ENCODE assay signal across 25 mouse cellular contexts in the genomic region with DNA sequence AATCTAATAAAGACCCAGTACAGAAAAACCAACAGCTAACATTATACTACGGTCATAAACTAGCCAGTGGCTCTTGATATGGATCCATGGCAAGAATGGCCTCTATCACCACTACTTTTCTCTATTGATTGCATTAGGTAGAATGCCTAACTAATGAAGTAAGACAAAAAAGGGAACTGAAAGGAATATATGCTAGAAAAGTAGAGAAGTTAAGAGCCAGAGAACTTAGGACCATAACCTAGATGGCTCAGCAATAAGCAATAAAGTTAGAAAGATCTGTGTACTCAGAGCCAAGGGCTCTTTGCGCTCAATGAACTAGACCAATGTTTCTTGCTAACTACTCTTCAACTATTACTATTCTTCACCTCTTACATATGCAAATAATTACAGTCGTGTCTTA. TPM values are rescaled to one million over a fixed set of nuclear protein-coding genes. Genes with fewer than 3 reads are reported as not detected.
A peak's percentile ranks its signal among the peaks of the same experiment; 100 is the strongest.
DNase-seq lines count a peak whose midpoint lies in the region; ATAC-seq and TF ChIP-seq lines count a peak whose summit lies in the region.
"Had no signal": no experiment of that assay in that cellular context is flagged by ENCODE, and none has a peak within 500 bp of the region (broad histone marks: within the 10 kb centered on the region; RNA-seq: fewer than 3 reads in every experiment).

No protein-coding gene starts in this region.

- peak; percentile 62 for ATAC-seq in granulocyte monocyte progenitor cell, adult 5-6 weeks (replicated peaks; ENCODE audit: poor library complexity, severe bottlenecking)
- ATAC-seq in intestine, embryonic 16.5 days, result no peak
- ATAC-seq: forebrain, embryonic 13.5 days; forebrain, embryonic 15.5 days; forebrain, postnatal 0 days had no signal

- peak; percentile 87 for TF ChIP-seq EP300 in CH12.LX (IDR thresholded peaks at IDR 0.05; ENCODE audit: low read length)

- no peak for TF ChIP-seq POLR2A in CH12.LX (IDR thresholded peaks at IDR 0.05; ENCODE audit: low read depth, low read length)

- no peaks in the 10 kb centered on the region for H3K27me3 ChIP-seq in CH12.LX (replicated peaks)
- H3K27me3 ChIP-seq in splenic B cell, adult 2 months (ENCODE audit: control insufficient read depth, insufficient read depth, low read length, poor library complexity, severe bottlenecking), result no peaks in the 10 kb centered on the region
- H3K27me3 ChIP-seq in intestine, embryonic 16.5 days (replicated peaks; ENCODE audit: control insufficient read depth, insufficient read depth, low read length), result no peaks in the 10 kb centered on the region
- H3K27me3 ChIP-seq: embryonic facial prominence, embryonic 13.5 days; embryonic facial prominence, embryonic 15.5 days; forebrain, embryonic 13.5 days; forebrain, embryonic 15.5 days had no signal

- DNase-seq in CH12.LX (ENCODE audit: extremely low read depth) (no peak), MEL-GATA-1-ER (ENCODE audit: extremely low read depth, low read depth) (peak; percentile 4)
- peak; percentile 48 for DNase-seq in splenic B cell, adult 2 months (ENCODE audit: low read depth, low spot score)
- no peak for DNase-seq in adrenal gland, adult 18-20 months (ENCODE audit: low spot score in 2 of 2)
- no peak for DNase-seq in cerebellum, adult 9-11 months
- DNase-seq in layer of hippocampus, adult 2 months (ENCODE audit: low spot score in 2 of 2), result no peak
- DNase-seq: adrenal gland, adult 2 months; adrenal gland, postnatal 10 days; adrenal gland, postnatal 25 days; B cell, adult 2 months; cerebellum, adult 11 months; cerebellum, adult 18-20 months; cerebellum, adult 8-10 months; cerebellum, postnatal 10 days; cerebellum, postnatal 25 days; embryo, embryonic 11 days; forebrain, postnatal 0 days had no signal

- H3K79me2 ChIP-seq in CH12.LX (replicated peaks; ENCODE audit: control insufficient read depth, extremely low read depth, insufficient read depth, poor library complexity, severe bottlenecking), result peaks cover 5% of the 10 kb centered on the region

- dilution Hi-C loops in CH12.LX (cut with MboI; ENCODE audit: extremely low pct_ligation_motif_present, extremely low pct_unique_long_range_greater_than_20kb, low sequenced_read_pairs), result no loop called here

- H3K27ac ChIP-seq in CH12.LX (ENCODE audit: insufficient read depth, low read depth), result no peak overlapping the region
- no peak overlapping the region for H3K27ac ChIP-seq in intestine, embryonic 16.5 days (ENCODE audit: low read length)
- H3K27ac ChIP-seq in layer of hippocampus, adult 2 months, result no peak overlapping the region
- H3K27ac ChIP-seq: embryonic facial prominence, embryonic 13.5 days; embryonic facial prominence, embryonic 15.5 days; forebrain, embryonic 10.5 days; forebrain, embryonic 13.5 days; forebrain, embryonic 15.5 days had no signal

- H3K4me1 ChIP-seq in CH12.LX (ENCODE audit: control insufficient read depth in 1 of 2, insufficient read depth in 2 of 2), result peaks cover 9 to 65% of the 10 kb centered on the region in 2 experiments
- 0 out of 2 replicates have a peak, but pooled peaks cover 3% of the 10 kb centered on the region for H3K4me1 ChIP-seq in intestine, embryonic 16.5 days (ENCODE audit: control insufficient read depth, insufficient read depth, low read length)
- H3K4me1 ChIP-seq: embryonic facial prominence, embryonic 13.5 days; embryonic facial prominence, embryonic 15.5 days; forebrain, embryonic 13.5 days; forebrain, embryonic 15.5 days had no signal

- no peak overlapping the region for H3K4me3 ChIP-seq in CH12.LX (replicated peaks in 1 of 3; ENCODE audit: low read depth in 2 of 3, low read length in 2 of 3, poor library complexity in 1 of 3)
- H3K4me3 ChIP-seq in intestine, embryonic 16.5 days (ENCODE audit: low read length), result no peak overlapping the region
- no peak overlapping the region for H3K4me3 ChIP-seq in layer of hippocampus, adult 2 months
- H3K4me3 ChIP-seq: embryonic facial prominence, embryonic 13.5 days; embryonic facial prominence, embryonic 15.5 days; erythroblast, embryonic 14.5 days; forebrain, embryonic 10.5 days; forebrain, embryonic 13.5 days; forebrain, embryonic 15.5 days had no signal

- H3K36me3 ChIP-seq in CH12.LX (replicated peaks in 1 of 2; ENCODE audit: control insufficient read depth in 1 of 2, insufficient read depth in 1 of 2, low read length in 1 of 2), result peaks cover 0 to 33% of the 10 kb centered on the region in 2 experiments
- H3K36me3 ChIP-seq in splenic B cell, adult 2 months (ENCODE audit: control insufficient read depth, insufficient read depth, low read length, poor library complexity, severe bottlenecking), result peaks cover 4% of the 10 kb centered on the region; the same call in 1 of the 2 replicates
- no peaks in the 10 kb centered on the region for H3K36me3 ChIP-seq in intestine, embryonic 16.5 days (ENCODE audit: control insufficient read depth, insufficient read depth, low read length)
- H3K36me3 ChIP-seq: embryonic facial prominence, embryonic 13.5 days; embryonic facial prominence, embryonic 15.5 days; forebrain, embryonic 10.5 days; forebrain, embryonic 15.5 days had no signal

- no peak for TF ChIP-seq CTCF in CH12.LX (conservative IDR thresholded peaks at IDR 0.05 in 1 of 2, IDR thresholded peaks at IDR 0.05 in 1 of 2; ENCODE audit: low read depth in 2 of 2, low read length in 2 of 2)
- TF ChIP-seq CTCF in layer of hippocampus, adult 2 months (conservative IDR thresholded peaks at IDR 0.05), result no peak

- in situ Hi-C loops in CH12.LX (cut with MboI; ENCODE audit: low pct_ligation_motif_present, low pct_unique_long_range_greater_than_20kb, low sequenced_read_pairs), result loop anchor here (25.0 kb wide), 2 partner anchors 930 to 1105 kb away; no protein-coding TSS in a partner anchor

- TF ChIP-seq RAD21 in CH12.LX (IDR thresholded peaks at IDR 0.05; ENCODE audit: low read depth, low read length), result no peak

- WGBS in intestine, embryonic 16.5 days, result 92% methylated on average over 3 of the region's 3 CpGs

- H3K4me2 ChIP-seq in CH12.LX (ENCODE audit: insufficient read depth, low read depth, poor library complexity, severe bottlenecking), result no peak overlapping the region
- H3K4me2 ChIP-seq in intestine, embryonic 16.5 days (ENCODE audit: low read depth, low read length), result no peak overlapping the region
- H3K4me2 ChIP-seq: embryonic facial prominence, embryonic 13.5 days; embryonic facial prominence, embryonic 15.5 days; forebrain, embryonic 13.5 days; forebrain, embryonic 15.5 days had no signal

- no peaks in the 10 kb centered on the region for H3K9me3 ChIP-seq in CH12.LX (replicated peaks; ENCODE audit: low read length)
- H3K9me3 ChIP-seq in intestine, embryonic 16.5 days (ENCODE audit: control insufficient read depth, low read length), result no peaks in the 10 kb centered on the region; the same call in 1 of the 2 replicates
- H3K9me3 ChIP-seq: embryonic facial prominence, embryonic 13.5 days; embryonic facial prominence, embryonic 15.5 days; forebrain, embryonic 10.5 days; forebrain, embryonic 13.5 days; forebrain, embryonic 15.5 days had no signal

- no peak overlapping the region for H3K9ac ChIP-seq in CH12.LX (ENCODE audit: insufficient read depth, low read depth)
- H3K9ac ChIP-seq in intestine, embryonic 16.5 days (ENCODE audit: low read depth, low read length), result no peak overlapping the region
- H3K9ac ChIP-seq: embryonic facial prominence, embryonic 13.5 days; embryonic facial prominence, embryonic 15.5 days; forebrain, embryonic 13.5 days; forebrain, embryonic 15.5 days; forebrain, postnatal 0 days had no signal

TF ChIP-seq in CH12.LX, 34 proteins besides CTCF, POLR2A, EP300 and RAD21:
- TF ChIP-seq IRF4 (IDR thresholded peaks at IDR 0.05; ENCODE audit: low read depth, low read length) (peak; percentile 86), PAX5 (IDR thresholded peaks at IDR 0.05; ENCODE audit: low read length) (no peak), GABPA (IDR thresholded peaks at IDR 0.05; ENCODE audit: insufficient replicate concordance, low read depth, low read length) (no peak), ZC3H11A (IDR thresholded peaks at IDR 0.05; ENCODE audit: low read depth, low read length) (no peak)

RNA-seq across cellular contexts. Expression of a gene that starts 29.1 kb away (rescaled TPM):
- total RNA-seq in CH12.LX (2012; rRNA removed), result 10.5 and 12.5 TPM in 2 replicates
- total RNA-seq in CH12.LX (2014; rRNA removed), result 12.3 and 13.9 TPM in 2 replicates
- 34.9 and 36.6 TPM in 2 replicates for polyA plus RNA-seq in CH12.LX (2012; ENCODE audit: insufficient read length, low read depth)
- total RNA-seq in granulocyte monocyte progenitor cell, adult 5-6 weeks (2014; fragmentation: Nextera tagmentation), result 8.8 and 11.3 TPM in 2 replicates
- 1.9 and 2.3 TPM in 2 replicates for total RNA-seq in granulocyte monocyte progenitor cell, adult 5-6 weeks (2017)
- polyA plus RNA-seq in intestine, embryonic 16.5 days (2015; fragmentation: Nextera tagmentation; extraction: Ambion mirVana), result 0.35 and 0.62 TPM in 2 replicates
- total RNA-seq in adrenal gland, adult 18-20 months (2021), result 1 to 10 TPM; 1.1 to 1.4 TPM
- total RNA-seq in layer of hippocampus, adult 2 months (2021), result 1 to 10 TPM; 2.0 to 3.3 TPM
- polyA plus RNA-seq: forebrain, embryonic 15.5 days had no signal

Comparison
In these comparisons a context has a peak if more than half of its experiments do, and no peak if none do; other contexts are left out.
1. DNase-seq: peak in MEL-GATA-1-ER (single experiment) and splenic B cell, adult 2 months (single experiment); none in CH12.LX (single experiment), adrenal gland, adult 18-20 months (0 of 2), cerebellum, adult 9-11 months (single experiment) and layer of hippocampus, adult 2 months (0 of 2).